Mouse (Mus musculus): Measurements from ENCODE around the gene Trpc1.

DNA sequence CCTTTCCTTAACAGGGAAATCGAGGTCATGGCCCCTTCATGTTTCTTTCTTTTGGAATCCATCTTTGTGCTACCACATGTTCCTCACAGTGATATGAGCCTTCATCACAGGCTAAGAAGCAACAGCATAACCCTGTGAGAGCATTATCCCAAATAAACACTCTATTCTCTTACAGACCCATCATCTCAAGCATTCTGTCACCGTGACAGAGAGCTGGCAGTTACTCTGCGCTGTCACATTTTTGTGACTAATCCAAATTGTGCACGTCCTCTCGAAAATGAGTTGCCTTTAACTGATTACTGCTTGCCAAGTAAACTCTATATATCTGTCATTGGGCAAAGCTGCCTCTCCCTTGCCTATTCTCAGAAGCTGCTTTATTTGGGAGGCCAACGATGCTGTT is 84.3 kb downstream of the Trpc1 start:
- TF ChIP-seq CTCF (IDR thresholded peaks at IDR 0.05; ENCODE audit: control insufficient read depth, insufficient read depth, insufficient read length) (no peak), MAX (IDR thresholded peaks at IDR 0.05) (no peak)
